Mouse (Mus musculus) heart, embryonic 10.5 days (tissue): ENCODE results near the gene Rnf150. TPM values are rescaled to one million over a fixed set of nuclear protein-coding genes. Genes with fewer than 3 reads are reported as not detected.

ENCODE experiments used
- DNase-seq: peaks from one replicate; pipeline ENCODE4 v3.0.0-alpha.2; 2017; ENCODE audit warnings: low spot score
- H3K27ac ChIP-seq: fragments of 300-500 bp; sonication (generic); 2 replicates; pipeline ENCODE4 v1.5.1; 2016; ENCODE audit warnings: mild to moderate bottlenecking
- H3K27me3 ChIP-seq: fragments of 300-500 bp; sonication (generic); 2 replicates; pipeline ENCODE4 v1.6.1; 2016; ENCODE audit warnings: mild to moderate bottlenecking; ENCODE audit not compliant: poor library complexity, insufficient read depth, severe bottlenecking
- H3K36me3 ChIP-seq: fragments of 300-500 bp; sonication (generic); 2 replicates; pipeline ENCODE4 v1.6.1; 2016; ENCODE audit warnings: mild to moderate bottlenecking, moderate library complexity
- H3K4me1 ChIP-seq: fragments of 300-500 bp; sonication (generic); 2 replicates; pipeline ENCODE4 v1.6.1; 2016; ENCODE audit warnings: mild to moderate bottlenecking
- H3K4me3 ChIP-seq: fragments of 300-500 bp; sonication (generic); 2 replicates; pipeline ENCODE4 v1.5.1; 2016; ENCODE audit warnings: mild to moderate bottlenecking, moderate library complexity
- H3K9me3 ChIP-seq: fragments of 300-500 bp; sonication (generic); 2 replicates; pipeline ENCODE4 v1.6.1; 2016; ENCODE audit warnings: mild to moderate bottlenecking, moderate library complexity
- WGBS: fragments of 180-500 bp; shearing (Covaris S2); methylation state at CpG from one replicate; pipeline ENCODE4 v1.1.7; 2016; 5-methylcytosine and 5-hydroxymethylcytosine counted together
- polyA plus RNA-seq: library from polyadenylated mRNA; unstranded; fragments of >200 nt; fragmentation: Nextera tagmentation; extraction: Ambion mirVana; gene quantifications from 2 replicates; pipeline ENCODE4 v1.2.1, GENCODE M21; 2016

Gene Rnf150
- polyA plus RNA-seq, 1 experiment from 2014 or later: 0.80 TPM

DNA sequence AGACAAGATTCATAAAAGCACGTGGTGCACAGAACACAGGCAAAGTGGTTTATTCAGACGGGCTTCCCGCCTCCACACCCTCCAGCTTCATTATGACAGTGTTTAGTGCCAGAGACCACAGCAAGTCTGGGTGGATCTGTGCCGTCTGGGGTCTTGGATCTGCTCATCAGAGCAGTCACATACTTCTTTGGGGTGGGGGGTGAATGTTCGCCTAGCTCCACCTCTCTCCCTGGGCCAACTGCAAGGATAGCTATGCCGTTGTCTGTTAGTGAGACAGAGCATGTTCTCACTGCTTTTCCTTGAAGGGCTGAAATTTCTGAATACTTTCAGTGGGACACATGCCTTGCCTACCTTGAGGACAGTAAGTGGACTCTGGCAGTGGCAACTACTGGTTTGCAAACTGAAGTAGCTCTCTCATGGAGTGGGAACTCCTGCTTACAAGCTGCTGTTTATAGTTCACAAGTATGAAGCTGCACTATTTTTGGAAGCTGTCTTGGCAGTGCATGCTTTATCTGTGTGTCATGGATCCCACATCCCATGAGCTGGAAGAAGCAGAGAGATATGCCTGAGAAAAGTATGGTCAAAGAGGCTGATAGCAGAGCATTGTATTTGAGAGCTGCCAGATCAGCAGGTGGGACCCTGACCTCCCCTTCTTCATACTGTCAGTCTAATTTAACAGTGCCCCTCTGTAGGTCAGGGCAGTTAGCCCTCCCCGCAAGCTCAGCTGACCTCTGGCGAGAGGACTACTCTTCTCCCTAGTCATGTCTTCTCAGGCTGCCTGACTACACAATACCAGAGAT, 104.9 kb downstream of the Rnf150 start:
- Histone ChIP-seq H3K4me3 (no peak overlapping the region; the same call in 1 of the 2 replicates), H3K4me1 (peaks cover 27% of the 10 kb centered on the region), H3K27ac (peak overlapping the region; percentile 73), H3K27me3 (no peaks in the 10 kb centered on the region), H3K36me3 (no peaks in the 10 kb centered on the region), H3K9me3 (no peaks in the 10 kb centered on the region)
- no peak for DNase-seq
- 69% methylated on average over 8 of the region's 8 CpGs for WGBS

DNA sequence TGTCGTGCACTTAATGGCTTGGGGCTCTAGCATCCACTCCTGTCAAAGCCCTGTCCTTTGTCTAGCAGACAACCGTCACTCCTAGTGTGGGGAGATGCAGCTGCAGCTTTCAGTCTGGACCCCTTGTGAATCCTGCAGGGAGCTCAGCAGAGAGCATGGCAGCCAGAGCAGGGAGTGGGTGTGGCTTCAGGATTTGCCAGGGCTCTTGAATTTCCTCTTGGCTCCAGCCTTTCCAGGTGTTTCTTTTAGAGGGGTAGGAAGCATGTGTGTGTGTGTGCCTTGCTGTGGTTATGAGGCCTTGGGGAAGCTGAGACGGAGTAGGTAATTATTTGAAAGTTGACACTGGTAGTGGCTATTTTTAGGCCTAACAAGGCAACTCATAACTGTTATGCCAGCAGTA, 106.8 kb downstream of the Rnf150 start:
- Histone ChIP-seq H3K9me3 (no peaks in the 10 kb centered on the region), H3K27me3 (no peaks in the 10 kb centered on the region), H3K4me3 (no peak overlapping the region), H3K36me3 (no peaks in the 10 kb centered on the region), H3K27ac (peak overlapping the region; percentile 44; the same call in 1 of the 2 replicates), H3K4me1 (peaks cover 27% of the 10 kb centered on the region)
- WGBS: 37% methylated on average over 3 of the region's 3 CpGs
- DNase-seq: no peak

DNA sequence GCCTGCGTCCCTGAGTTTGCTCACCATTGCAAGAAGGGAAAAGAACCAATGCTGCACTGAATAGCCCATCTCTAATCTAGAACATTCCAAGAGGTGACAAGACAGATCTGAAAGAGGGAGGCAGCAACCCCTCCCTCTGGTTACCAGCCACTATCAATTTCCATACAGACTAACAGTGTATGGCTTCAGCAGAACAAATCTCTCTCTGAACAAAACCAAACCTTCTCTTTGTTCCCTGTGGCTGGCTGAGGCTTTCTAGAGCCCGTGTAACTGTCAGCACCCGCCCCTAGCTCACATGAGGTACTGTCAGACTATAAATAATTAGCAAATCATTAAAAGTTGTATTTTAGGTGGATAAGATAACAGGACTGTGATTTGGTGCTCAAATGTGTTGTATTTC, 109.7 kb downstream of the Rnf150 start:
- peaks cover 23% of the 10 kb centered on the region for H3K4me1 ChIP-seq
- H3K36me3 ChIP-seq: no peaks in the 10 kb centered on the region
- H3K4me3 ChIP-seq: no peak overlapping the region
- no peaks in the 10 kb centered on the region for H3K27me3 ChIP-seq
- H3K9me3 ChIP-seq: no peaks in the 10 kb centered on the region
- DNase-seq: no peak
- no peak overlapping the region for H3K27ac ChIP-seq
- WGBS: 71% methylated on average over 3 of the region's 3 CpGs

DNA sequence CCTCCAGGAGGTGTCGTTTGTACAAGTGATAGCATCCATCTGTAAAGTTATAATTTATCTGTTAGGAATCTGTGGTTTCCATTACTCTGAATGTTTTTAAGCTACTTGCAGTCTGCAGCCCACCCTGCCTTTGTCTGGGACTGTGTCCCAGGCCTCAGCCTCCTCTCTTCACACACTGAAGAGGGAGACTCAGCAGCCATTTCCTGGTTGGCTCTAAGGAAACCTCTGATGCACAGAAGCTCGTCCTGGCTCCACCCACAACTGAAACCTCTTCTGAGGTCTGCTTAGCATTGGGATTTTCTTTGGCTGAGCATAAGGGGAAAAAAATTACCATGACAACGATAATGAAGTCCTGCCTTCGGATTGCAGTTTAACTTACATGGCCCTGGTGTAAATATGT, 110.2 kb downstream of the Rnf150 start:
- DNase-seq: no peak
- WGBS: 63% methylated on average over 4 of the region's 4 CpGs
- Histone ChIP-seq H3K4me3 (no peak overlapping the region), H3K36me3 (no peaks in the 10 kb centered on the region), H3K27ac (no peak overlapping the region), H3K27me3 (no peaks in the 10 kb centered on the region), H3K9me3 (no peaks in the 10 kb centered on the region), H3K4me1 (peaks cover 18% of the 10 kb centered on the region)

DNA sequence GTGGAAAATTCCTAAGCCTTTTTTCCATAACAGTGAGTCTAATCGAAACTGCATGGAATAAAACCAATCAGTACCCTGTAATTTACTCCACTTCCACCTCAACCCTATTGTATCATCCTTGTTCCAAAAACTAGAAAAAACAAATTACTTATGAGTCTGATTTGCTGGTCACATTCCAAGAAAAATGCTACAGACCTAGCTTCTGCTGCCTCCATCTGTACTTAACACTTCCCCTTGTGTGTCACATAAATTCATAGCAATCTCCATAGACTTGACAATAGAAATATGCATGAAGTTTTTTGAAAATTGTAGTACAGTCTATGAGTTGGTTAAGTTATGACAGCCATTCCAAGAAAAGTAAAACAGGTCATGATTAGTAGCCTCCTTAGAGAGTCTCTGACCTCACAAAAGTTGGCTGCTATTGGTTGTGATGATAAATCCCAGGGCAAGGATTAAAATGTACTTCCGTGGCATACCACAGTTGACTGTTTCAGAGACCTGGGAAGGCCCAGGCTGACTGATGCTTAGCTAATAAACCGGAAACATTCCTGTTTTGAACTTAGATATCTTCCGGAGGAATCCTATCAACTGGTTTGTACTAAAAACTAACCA, 118.2 kb downstream of the Rnf150 start:
- WGBS: 83% methylated on average over 4 of the region's 4 CpGs
- DNase-seq: no peak
- no peaks in the 10 kb centered on the region for H3K27me3 ChIP-seq

DNA sequence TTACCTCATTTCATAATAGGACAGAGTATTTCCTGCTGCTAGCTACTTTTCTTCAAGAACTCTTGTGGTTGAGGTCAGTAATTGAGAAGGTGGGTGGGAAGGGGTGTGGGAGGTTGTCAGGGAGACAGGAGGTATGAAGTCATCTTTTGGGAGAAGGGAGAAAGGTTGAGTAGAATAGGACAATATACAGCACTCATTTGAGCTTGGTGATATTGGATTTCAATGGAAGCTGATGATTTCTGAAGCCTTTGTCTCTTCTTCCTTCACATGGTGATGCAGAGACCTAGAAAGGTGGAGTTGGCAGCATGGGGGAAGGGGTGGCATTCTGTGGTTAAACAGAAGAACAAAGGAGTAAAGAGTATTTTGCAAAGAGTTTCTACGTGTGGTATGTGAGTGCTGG, 119.7 kb downstream of the Rnf150 start:
- Histone ChIP-seq H3K4me3 (no peak overlapping the region), H3K27ac (no peak overlapping the region), H3K27me3 (no peaks in the 10 kb centered on the region), H3K9me3 (no peaks in the 10 kb centered on the region), H3K4me1 (no peaks in the 10 kb centered on the region), H3K36me3 (no peaks in the 10 kb centered on the region)
- whole genome bisulfite sequencing: 70% methylated on average over 1 of the region's 1 CpGs
- DNase-seq: no peak

More for the DNA sequence above, 118.2 kb downstream of the Rnf150 start:
- Histone ChIP-seq H3K36me3 (no peaks in the 10 kb centered on the region), H3K4me3 (no peak overlapping the region), H3K9me3 (no peaks in the 10 kb centered on the region), H3K27ac (no peak overlapping the region), H3K4me1 (no peaks in the 10 kb centered on the region)

DNA sequence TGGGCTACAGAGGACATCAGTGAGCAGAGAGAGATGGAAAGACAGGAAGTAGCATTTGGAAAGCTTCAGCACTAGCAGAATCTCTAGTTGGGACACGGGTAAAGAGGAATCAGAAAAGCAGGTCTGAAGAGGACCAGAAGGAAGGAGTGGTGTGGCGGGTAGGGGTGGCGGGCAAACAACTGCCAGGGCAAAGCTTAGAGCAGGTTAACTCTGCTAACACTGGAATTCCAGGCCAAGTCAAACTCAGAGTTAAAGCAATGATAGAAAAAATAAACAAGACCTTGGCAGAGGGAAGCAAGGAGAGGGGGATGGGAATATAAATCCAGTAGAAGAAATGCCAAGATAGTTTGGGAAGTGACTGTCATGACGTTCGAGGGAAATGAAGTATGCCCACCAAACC, 120.1 kb downstream of the Rnf150 start:
- H3K27ac ChIP-seq: no peak overlapping the region
- 76% methylated on average over 5 of the region's 5 CpGs for WGBS
- no peak overlapping the region for H3K4me3 ChIP-seq
- no peaks in the 10 kb centered on the region for H3K27me3 ChIP-seq
- no peak for DNase-seq
- no peaks in the 10 kb centered on the region for H3K9me3 ChIP-seq
- no peaks in the 10 kb centered on the region for H3K4me1 ChIP-seq
- no peaks in the 10 kb centered on the region for H3K36me3 ChIP-seq

DNA sequence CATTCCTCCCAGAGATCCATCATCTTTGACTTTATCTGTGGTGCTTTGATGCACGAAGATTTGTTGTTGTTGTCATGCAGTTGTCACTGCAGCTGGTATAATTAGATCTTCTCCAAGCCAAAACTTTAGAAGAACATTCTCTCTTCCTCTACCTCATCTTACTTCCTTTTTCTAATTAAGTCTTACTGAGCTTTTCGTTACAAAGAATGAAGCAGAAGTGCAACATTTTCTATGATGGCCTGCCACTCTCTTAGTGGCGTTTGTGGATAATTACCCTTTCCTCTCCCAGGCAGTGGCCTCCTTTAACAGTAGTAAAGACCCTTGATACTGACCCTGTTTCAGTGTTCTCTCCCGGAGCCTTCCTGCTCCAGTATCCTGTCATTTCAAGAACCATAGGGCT, 128.9 kb downstream of the Rnf150 start:
- Histone ChIP-seq H3K4me1 (no peaks in the 10 kb centered on the region), H3K9me3 (no peaks in the 10 kb centered on the region), H3K36me3 (no peaks in the 10 kb centered on the region), H3K27me3 (no peaks in the 10 kb centered on the region), H3K27ac (no peak overlapping the region), H3K4me3 (no peak overlapping the region)
- DNase-seq: no peak
- 65% methylated on average over 4 of the region's 4 CpGs for WGBS

DNA sequence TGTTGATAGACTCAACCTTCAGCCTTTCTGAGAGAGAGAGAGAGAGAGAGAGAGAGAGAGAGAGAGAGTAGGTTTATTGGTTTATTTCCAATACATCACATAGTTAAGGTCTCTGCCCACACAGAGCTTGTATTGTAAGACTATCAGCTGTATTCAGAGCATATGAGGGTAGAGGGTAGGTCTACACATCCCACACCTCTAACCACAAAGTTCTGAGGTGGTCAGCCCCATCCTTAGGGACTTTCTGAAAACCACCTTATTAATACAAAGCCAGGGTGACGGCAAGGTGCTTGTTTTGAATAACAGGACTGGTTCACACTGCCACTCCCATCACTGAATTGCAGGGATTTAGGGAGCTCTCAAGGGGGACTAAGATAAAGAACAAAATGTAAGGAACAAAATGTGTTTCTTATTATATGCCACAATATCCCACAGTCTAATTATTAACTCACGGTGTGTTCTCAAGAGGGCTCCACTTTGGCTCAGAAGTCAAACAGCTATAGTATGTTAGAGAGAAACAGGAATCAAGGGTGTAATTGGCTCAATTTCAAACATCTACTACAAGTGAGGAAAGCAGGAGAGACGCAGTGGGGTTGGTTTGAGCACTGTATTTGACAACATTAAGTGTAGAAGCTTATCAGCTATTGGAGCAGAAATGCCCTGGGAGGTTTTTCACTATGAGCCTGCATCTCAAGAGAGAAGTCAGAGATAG, 132.7 kb downstream of the Rnf150 start:
- no peak overlapping the region for H3K27ac ChIP-seq
- H3K4me1 ChIP-seq: no peaks in the 10 kb centered on the region
- no peak overlapping the region for H3K4me3 ChIP-seq
- H3K27me3 ChIP-seq: no peaks in the 10 kb centered on the region
- no peaks in the 10 kb centered on the region for H3K36me3 ChIP-seq
- no peak for DNase-seq
- 79% methylated on average over 3 of the region's 3 CpGs for WGBS
- H3K9me3 ChIP-seq: no peaks in the 10 kb centered on the region

DNA sequence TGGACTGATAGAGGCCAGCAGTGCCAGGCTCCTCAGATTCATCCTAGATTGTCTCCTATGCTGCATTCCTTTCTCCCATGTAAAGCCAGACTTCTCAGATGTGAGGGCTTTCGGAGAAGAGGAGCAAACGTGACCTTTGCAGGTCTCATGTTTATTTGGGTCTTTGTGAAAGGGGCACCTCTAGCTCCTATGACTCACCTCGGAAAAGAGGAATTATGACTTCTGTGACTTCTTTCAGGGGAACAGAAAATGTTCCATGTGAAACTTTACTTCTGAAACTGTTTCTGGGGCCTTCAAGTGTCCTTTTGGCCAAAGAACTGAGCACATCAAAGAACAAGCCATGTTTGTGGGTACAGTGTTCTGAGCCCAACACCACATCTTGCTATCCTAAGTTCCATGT, 133.7 kb downstream of the Rnf150 start:
- Histone ChIP-seq H3K4me1 (no peaks in the 10 kb centered on the region), H3K9me3 (no peaks in the 10 kb centered on the region), H3K27ac (no peak overlapping the region), H3K4me3 (no peak overlapping the region), H3K36me3 (no peaks in the 10 kb centered on the region), H3K27me3 (no peaks in the 10 kb centered on the region)
- DNase-seq: no peak
- 74% methylated on average over 3 of the region's 3 CpGs for WGBS

DNA sequence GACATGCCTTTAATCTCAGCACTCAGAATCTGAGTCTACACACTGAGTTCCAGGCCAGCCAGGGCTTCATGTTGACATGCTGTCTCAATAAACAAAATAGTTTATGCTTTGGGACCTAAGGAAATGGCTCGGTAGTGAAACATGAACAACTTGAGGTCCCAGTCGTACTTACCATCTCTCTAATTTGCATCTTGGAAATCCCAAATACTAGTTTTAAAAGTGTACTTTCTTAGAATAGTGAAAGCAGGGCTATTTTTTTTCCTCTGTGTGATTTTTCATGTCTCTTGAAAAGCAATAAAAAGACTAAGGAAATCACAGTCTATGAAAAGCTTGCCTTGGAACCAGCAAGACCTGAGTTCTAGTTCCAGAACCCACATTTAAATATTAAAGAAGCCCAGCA, 135.6 kb downstream of the Rnf150 start:
- Histone ChIP-seq H3K27ac (no peak overlapping the region), H3K4me1 (no peaks in the 10 kb centered on the region), H3K4me3 (no peak overlapping the region), H3K9me3 (no peaks in the 10 kb centered on the region), H3K36me3 (no peaks in the 10 kb centered on the region), H3K27me3 (no peaks in the 10 kb centered on the region)
- DNase-seq: no peak
- 78% methylated on average over 2 of the region's 2 CpGs for WGBS

DNA sequence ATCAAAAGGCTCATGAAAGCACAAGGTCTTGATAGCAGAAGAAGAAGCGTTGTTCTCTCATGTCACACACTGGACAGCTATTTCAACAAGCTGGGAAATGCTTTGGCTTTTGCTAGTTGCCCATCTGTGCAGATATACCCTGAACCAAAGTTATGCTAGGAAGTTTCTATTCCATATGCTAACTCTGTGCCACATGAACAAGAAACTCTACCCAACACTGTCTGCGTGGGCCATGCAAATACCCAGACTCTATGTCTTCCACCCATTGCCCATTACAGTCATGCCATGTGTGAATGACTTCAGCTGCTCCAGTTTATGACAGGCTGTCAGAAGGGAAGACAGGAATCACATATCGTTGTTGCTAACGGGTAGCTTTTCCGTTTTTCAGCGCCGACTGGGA, 140.0 kb downstream of the Rnf150 start:
- 89% methylated on average over 7 of the region's 7 CpGs for WGBS

DNA sequence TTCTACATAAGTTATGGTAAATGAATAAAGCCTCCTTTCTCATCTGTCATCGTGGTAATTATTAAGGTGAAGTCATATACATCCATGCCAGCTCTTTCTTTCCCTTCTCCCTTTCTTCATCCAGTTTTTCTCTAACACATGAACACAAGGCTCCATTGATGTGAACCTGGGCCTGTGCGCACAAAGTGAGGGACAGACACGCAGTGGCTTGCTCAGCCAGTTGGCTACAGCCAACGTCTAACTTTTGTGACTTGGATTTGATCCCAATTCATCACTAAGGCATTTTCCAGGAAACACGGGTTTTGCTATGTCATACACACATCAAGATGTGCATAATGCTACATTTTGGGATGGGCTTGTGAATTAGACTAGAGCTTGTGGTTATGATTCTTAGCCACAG, 146.3 kb downstream of the Rnf150 start:
- no peak overlapping the region for H3K27ac ChIP-seq
- no peak overlapping the region for H3K4me3 ChIP-seq
- no peaks in the 10 kb centered on the region for H3K36me3 ChIP-seq
- no peaks in the 10 kb centered on the region; the same call in 1 of the 2 replicates for H3K4me1 ChIP-seq
- 83% methylated on average over 5 of the region's 5 CpGs for WGBS
- DNase-seq: no peak
- no peaks in the 10 kb centered on the region for H3K27me3 ChIP-seq
- H3K9me3 ChIP-seq: no peaks in the 10 kb centered on the region

More for the DNA sequence above, 140.0 kb downstream of the Rnf150 start:
- H3K4me3 ChIP-seq: no peak overlapping the region
- H3K27me3 ChIP-seq: no peaks in the 10 kb centered on the region
- no peaks in the 10 kb centered on the region for H3K36me3 ChIP-seq
- no peak for DNase-seq
- H3K4me1 ChIP-seq: no peaks in the 10 kb centered on the region
- H3K9me3 ChIP-seq: no peaks in the 10 kb centered on the region
- no peak overlapping the region for H3K27ac ChIP-seq
